Mouse (Mus musculus) kidney, postnatal 0 days (tissue): ENCODE results near the gene Polr2l. TPM values are rescaled to one million over a fixed set of nuclear protein-coding genes. Genes with fewer than 3 reads are reported as not detected.

Experiments used
- ATAC-seq: fragments of 200-750 bp; cut with Nextera tagmentation; replicated peaks from 2 replicates; pipeline ENCODE4 v1.8.0; 2017; ENCODE audit warnings: low read depth, moderate number of reproducible peaks, moderate TSS enrichment, moderate library complexity; ENCODE audit not compliant: low FRiP score
- DNase-seq: peaks from one replicate; pipeline ENCODE4 v3.0.0-alpha.2; 2016; ENCODE audit warnings: low spot score
- H3K27ac ChIP-seq: fragments of 300-500 bp; sonication (generic); 2 replicates; pipeline ENCODE4 v1.5.1; 2014; ENCODE audit warnings: mild to moderate bottlenecking
- H3K27me3 ChIP-seq: fragments of 300-500 bp; sonication (generic); 2 replicates; pipeline ENCODE4 v1.6.1; 2014; ENCODE audit warnings: low read length, mixed read lengths; ENCODE audit not compliant: insufficient read depth
- H3K36me3 ChIP-seq: fragments of 300-500 bp; sonication (generic); 2 replicates; pipeline ENCODE4 v1.6.1; 2014; ENCODE audit warnings: low read length, mixed read lengths; ENCODE audit not compliant: insufficient read depth
- H3K4me1 ChIP-seq: fragments of 300-500 bp; sonication (generic); replicated peaks from 2 replicates; pipeline ENCODE4 v1.6.1; 2014; ENCODE audit warnings: antibody characterized with exemption, low read length, mixed read lengths; ENCODE audit not compliant: insufficient read depth
- H3K4me2 ChIP-seq: fragments of 300-500 bp; sonication (generic); 2 replicates; pipeline ENCODE4 v1.6.1; 2014; ENCODE audit warnings: mild to moderate bottlenecking, low read length, moderate library complexity, mixed read lengths
- H3K4me3 ChIP-seq: fragments of 300-500 bp; sonication (generic); replicated peaks from 2 replicates; pipeline ENCODE4 v1.5.1; 2014; ENCODE audit warnings: low read depth, low read length
- H3K9ac ChIP-seq: fragments of 300-500 bp; sonication (generic); 2 replicates; pipeline ENCODE4 v1.6.1; 2014; ENCODE audit warnings: low read depth, low read length
- H3K9me3 ChIP-seq: fragments of 300-500 bp; sonication (generic); replicated peaks from 2 replicates; pipeline ENCODE4 v1.6.1; 2016; ENCODE audit warnings: low read length, inconsistent platforms, mixed read lengths
- CTCF ChIP-seq: IDR thresholded peaks from 2 replicates; pipeline ENCODE4 v1.5.1; 2016; ENCODE audit warnings: antibody characterized with exemption, low read depth, mild to moderate bottlenecking, moderate library complexity
- WGBS: fragments of 180-500 bp; shearing (Covaris S2); extraction: QIAGEN DNeasy Blood & Tissue Kit; methylation state at CpG from one replicate; pipeline ENCODE4 v1.1.7; 2014; 5-methylcytosine and 5-hydroxymethylcytosine counted together
- polyA plus RNA-seq: library from polyadenylated mRNA; unstranded; fragments of >200 nt; fragmentation: Nextera tagmentation; extraction: Ambion mirVana; gene quantifications from 2 replicates; pipeline ENCODE4 v1.2.1, GENCODE M21; 2015

Gene Polr2l
- polyA plus RNA-seq, 1 experiment from 2014 or later: 72.2 TPM

DNA sequence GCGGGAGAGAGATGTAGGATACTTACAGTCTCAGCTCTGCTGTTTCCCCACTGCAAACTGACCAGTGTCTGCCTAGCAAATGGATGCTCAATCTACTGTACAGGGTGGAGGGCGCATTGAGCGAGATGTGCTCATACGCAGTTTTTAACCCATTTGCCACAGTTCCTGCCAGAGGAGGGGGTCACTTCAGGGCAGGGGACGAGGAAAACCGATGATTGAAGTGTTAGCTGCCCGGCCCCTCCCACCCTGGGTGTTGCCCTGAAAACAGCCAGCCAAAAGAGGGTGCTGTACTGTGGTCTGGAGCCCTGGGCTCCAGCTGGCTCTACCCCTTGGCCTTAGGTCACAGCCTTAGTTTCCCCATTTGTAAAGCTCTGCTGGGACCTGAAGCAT lies 2.0 kb upstream of the Polr2l start:
- peak; percentile 20; the same call in 1 of the 2 replicates for TF ChIP-seq CTCF
- Histone ChIP-seq H3K4me1 (peaks cover 30% of the 10 kb centered on the region), H3K27ac (peak overlapping the region; percentile 96), H3K4me3 (peak overlapping the region; percentile 77; the same call in 1 of the 2 replicates), H3K27me3 (no peaks in the 10 kb centered on the region), H3K9ac (peak overlapping the region; percentile 88), H3K36me3 (0 out of 2 replicates have a peak, but pooled peaks cover 2% of the 10 kb centered on the region), H3K9me3 (no peaks in the 10 kb centered on the region), H3K4me2 (peak overlapping the region; percentile 97)
- ATAC-seq: no peak; the same call in 1 of the 2 replicates
- WGBS: 5% methylated on average over 7 of the region's 7 CpGs
- DNase-seq: no peak

- H3K9ac ChIP-seq: peak overlapping the region; percentile 88
- TF ChIP-seq CTCF: peak; percentile 59
- H3K4me2 ChIP-seq: peak overlapping the region; percentile 97
- peak; percentile 76 for ATAC-seq
- H3K4me1 ChIP-seq: peaks cover 25% of the 10 kb centered on the region
- H3K9me3 ChIP-seq: no peaks in the 10 kb centered on the region
- H3K27ac ChIP-seq: peak overlapping the region; percentile 96
- H3K36me3 ChIP-seq: peaks cover 5% of the 10 kb centered on the region; the same call in 1 of the 2 replicates
- DNase-seq: peak; percentile 92
- WGBS: 0% methylated on average over 17 of the region's 17 CpGs
- H3K4me3 ChIP-seq: peak overlapping the region; percentile 77
- no peaks in the 10 kb centered on the region for H3K27me3 ChIP-seq
Measured at GRCm38 (mm10) chr7:141476226-141476980, 1.5 kb upstream of the Polr2l start.

GRCm38 (mm10) chr7:141475805-141476158 lies 850 bp upstream of the Polr2l start:
- peak overlapping the region; percentile 97 for H3K4me2 ChIP-seq
- WGBS: 2% methylated on average over 12 of the region's 12 CpGs
- H3K9me3 ChIP-seq: no peaks in the 10 kb centered on the region
- H3K4me1 ChIP-seq: peaks cover 19% of the 10 kb centered on the region
- no peak for TF ChIP-seq CTCF
- peak overlapping the region; percentile 88 for H3K9ac ChIP-seq
- 0 out of 2 replicates have a peak, but pooled peaks have one; percentile 0 for ATAC-seq
- DNase-seq: peak; percentile 35
- H3K4me3 ChIP-seq: peak overlapping the region; percentile 77
- H3K27ac ChIP-seq: peak overlapping the region; percentile 96
- peaks cover 11% of the 10 kb centered on the region for H3K36me3 ChIP-seq
- H3K27me3 ChIP-seq: no peaks in the 10 kb centered on the region

DNA sequence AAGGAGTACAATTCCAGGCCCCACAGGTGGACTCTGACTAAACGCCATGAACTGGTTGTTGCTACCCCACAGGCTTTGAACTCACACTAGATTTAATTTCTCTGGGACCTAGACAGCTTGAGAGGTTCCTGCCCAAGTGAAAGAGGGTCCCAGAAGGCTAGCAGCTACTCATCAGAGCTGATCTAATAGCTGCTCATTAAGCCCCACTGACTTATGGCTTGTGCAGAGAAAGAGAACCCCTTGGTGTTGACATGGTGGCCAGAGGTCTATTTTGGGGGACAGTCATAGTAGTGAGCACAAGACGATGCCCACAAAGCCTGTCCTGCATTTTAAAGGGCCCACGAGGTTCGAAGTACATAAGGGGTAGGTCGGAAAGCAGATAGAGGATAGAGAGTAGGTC lies 772 bp downstream of the Polr2l start:
- TF ChIP-seq CTCF: no peak
- WGBS: 7% methylated on average over 5 of the region's 5 CpGs
- Histone ChIP-seq H3K9me3 (no peaks in the 10 kb centered on the region), H3K36me3 (peaks cover 23% of the 10 kb centered on the region), H3K27me3 (no peaks in the 10 kb centered on the region), H3K4me3 (peak overlapping the region; percentile 77), H3K4me1 (peaks cover 33% of the 10 kb centered on the region), H3K9ac (peak overlapping the region; percentile 88), H3K27ac (no peak overlapping the region), H3K4me2 (peak overlapping the region; percentile 97)
- DNase-seq (no peak), ATAC-seq (no peak)

- no peaks in the 10 kb centered on the region for H3K27me3 ChIP-seq
- no peak for DNase-seq
- H3K4me3 ChIP-seq: no peak overlapping the region
- no peak overlapping the region for H3K4me2 ChIP-seq
- no peak overlapping the region for H3K27ac ChIP-seq
- no peaks in the 10 kb centered on the region for H3K9me3 ChIP-seq
- WGBS: 69% methylated on average over 6 of the region's 6 CpGs
- peaks cover 44% of the 10 kb centered on the region for H3K4me1 ChIP-seq
- ATAC-seq: no peak
- H3K36me3 ChIP-seq: peaks cover 23% of the 10 kb centered on the region
- TF ChIP-seq CTCF: no peak
- no peak overlapping the region for H3K9ac ChIP-seq
Measured at GRCm38 (mm10) chr7:141472763-141473162, 2.2 kb downstream of the Polr2l start.

- WGBS: 76% methylated on average over 6 of the region's 6 CpGs
- H3K4me3 ChIP-seq: no peak overlapping the region
- peaks cover 38% of the 10 kb centered on the region for H3K4me1 ChIP-seq
- DNase-seq (no peak), ATAC-seq (no peak)
- no peak overlapping the region for H3K27ac ChIP-seq
- H3K4me2 ChIP-seq: no peak overlapping the region
- H3K36me3 ChIP-seq: peaks cover 23% of the 10 kb centered on the region
- TF ChIP-seq CTCF: no peak
- no peaks in the 10 kb centered on the region for H3K27me3 ChIP-seq
- H3K9me3 ChIP-seq: no peaks in the 10 kb centered on the region
- no peak overlapping the region for H3K9ac ChIP-seq
Measured at GRCm38 (mm10) chr7:141472226-141472625, 2.7 kb downstream of the Polr2l start.
